Mouse (Mus musculus): ENCODE data around the gene Slc38a1. TPM values are rescaled to one million over a fixed set of nuclear protein-coding genes. Genes with fewer than 3 reads are reported as not detected.

Slc38a1 gene
- total RNA-seq, 2 experiments from 2014 or later = 31.9 to 40.4 TPM

DNA sequence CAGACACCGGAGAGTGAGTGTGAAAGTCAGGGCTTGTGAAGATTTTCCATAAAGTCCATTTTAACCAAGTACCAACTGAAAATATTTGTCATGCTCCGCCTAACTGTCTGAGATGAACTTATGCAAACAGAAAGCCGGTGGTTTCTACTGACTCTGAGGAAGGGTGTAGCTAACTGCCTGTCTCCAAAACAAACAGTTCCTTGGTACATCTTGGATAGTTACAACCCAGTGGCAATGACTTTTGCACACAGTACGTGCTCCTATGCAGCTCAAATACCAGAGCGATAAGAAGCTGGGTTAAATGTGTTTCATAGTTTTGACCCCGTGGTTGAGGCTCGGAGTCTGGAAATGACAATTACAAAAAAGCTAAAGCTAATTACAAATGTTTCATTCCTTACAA is 34.0 kb downstream of the Slc38a1 start:
- no peak for DNase-seq

GRCm38 (mm10) chr15:96607422-96607821 is 35.3 kb downstream of the Slc38a1 start:
- DNase-seq = no peak

- DNase-seq = peak; percentile 48
These were observed 38.4 kb downstream of the Slc38a1 start for GRCm38 (mm10) chr15:96604282-96604681.

GRCm38 (mm10) chr15:96602043-96602442 is 40.7 kb downstream of the Slc38a1 start:
- DNase-seq = no peak

GRCm38 (mm10) chr15:96599852-96600781 is 42.6 kb downstream of the Slc38a1 start:
- no peak for DNase-seq

- no peak for DNase-seq
These were observed 43.7 kb downstream of the Slc38a1 start for GRCm38 (mm10) chr15:96598888-96599578.

- DNase-seq = no peak
These were observed 45.6 kb downstream of the Slc38a1 start for GRCm38 (mm10) chr15:96597116-96597515.

DNA sequence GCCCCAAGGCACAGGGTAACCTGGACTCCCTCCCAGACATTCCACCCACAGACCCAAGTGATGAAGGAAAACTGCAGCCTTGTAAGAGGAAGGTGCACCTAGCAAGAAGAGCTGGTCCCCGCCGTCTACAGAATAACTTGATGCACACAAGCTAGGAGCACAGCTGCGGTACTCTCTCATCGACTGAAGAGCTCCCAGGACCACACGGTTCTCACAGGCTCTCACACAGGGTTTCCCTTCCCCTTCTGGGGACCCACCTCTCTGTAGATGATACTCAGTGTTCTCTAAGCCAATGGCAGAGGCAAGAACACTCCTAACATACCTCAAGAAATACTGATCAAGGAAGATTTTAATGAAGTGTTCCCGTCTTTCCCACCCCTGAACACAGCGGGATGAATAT is 48.4 kb downstream of the Slc38a1 start:
- no peak for DNase-seq

GRCm38 (mm10) chr15:96593866-96594265 is 48.8 kb downstream of the Slc38a1 start:
- DNase-seq = no peak

GRCm38 (mm10) chr15:96593457-96593856 is 49.3 kb downstream of the Slc38a1 start:
- no peak for DNase-seq

GRCm38 (mm10) chr15:96592976-96593375 is 49.7 kb downstream of the Slc38a1 start:
- no peak for DNase-seq

- DNase-seq = no peak
These were observed 50.8 kb downstream of the Slc38a1 start for GRCm38 (mm10) chr15:96591876-96592417.

DNA sequence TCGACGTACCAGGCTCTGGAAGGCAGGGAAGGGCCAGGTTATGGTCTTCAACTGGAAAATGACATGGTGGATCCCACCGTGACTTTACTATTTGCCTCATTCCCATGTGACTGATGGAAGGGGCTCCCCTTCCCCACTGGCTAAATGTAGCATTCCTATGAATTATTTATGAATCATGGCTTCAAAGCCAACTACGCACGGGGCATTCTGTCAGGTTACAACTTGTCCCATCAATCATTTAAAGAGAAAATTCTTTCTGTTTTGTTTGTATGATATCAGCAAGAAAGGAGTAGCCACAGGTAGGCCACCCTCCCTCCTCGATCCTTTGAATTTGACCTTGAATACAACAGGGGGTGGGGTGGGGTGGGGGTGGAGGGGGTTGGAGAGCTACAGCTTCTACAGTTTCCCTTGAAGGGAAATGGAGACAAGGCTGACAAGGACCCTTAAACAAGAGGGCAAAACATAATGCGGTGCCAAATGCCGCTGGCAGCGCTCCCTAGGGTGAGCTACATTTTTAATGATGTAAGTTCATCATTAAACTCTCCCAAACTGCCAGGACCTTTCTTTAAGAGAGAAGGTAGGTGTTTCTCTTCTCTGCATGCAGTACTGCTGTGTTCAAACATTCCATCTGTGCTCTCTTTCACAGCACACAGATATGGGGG is 53.6 kb downstream of the Slc38a1 start:
- DNase-seq = no peak

DNA sequence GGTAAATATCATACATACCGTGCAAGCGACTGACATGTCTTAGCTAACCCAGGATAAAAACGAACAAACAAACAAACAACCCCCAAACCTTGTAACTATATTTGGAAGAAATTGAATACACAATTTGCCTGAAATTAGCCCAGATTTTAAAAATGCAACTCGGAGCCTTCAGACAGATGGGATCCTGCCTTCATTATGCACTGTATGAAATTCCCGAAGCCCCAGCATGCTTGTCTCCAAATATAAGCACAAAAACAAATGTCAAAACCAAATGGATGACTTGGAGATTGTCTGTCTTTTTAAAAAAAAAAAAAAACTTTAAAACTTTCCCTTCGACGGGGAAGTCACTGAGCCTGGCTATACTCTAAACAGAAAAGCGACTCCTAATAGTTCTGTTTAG is 54.7 kb downstream of the Slc38a1 start:
- DNase-seq = no peak

- DNase-seq = no peak
These were observed 59.2 kb downstream of the Slc38a1 start for GRCm38 (mm10) chr15:96583371-96584008.

DNA sequence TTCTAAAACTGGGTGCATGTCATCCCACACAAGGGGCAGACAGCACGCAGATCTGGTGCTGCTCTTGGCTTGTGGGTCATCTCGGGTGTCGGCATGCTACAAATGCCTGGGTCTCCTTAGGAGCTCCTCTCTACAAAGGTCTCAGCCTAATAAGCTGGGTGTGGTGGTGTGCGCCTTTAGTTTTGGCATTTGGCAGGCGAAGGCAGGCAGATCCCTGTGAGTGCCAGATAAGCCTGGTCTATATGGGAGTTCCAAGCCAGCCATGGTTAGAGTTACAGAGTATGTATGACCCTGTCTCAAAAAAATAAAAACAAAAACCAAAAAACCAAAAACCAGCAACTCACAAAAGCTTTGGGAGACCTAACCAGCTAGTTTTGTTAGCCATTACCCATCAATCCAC is 65.7 kb downstream of the Slc38a1 start:
- DNase-seq = no peak

DNA sequence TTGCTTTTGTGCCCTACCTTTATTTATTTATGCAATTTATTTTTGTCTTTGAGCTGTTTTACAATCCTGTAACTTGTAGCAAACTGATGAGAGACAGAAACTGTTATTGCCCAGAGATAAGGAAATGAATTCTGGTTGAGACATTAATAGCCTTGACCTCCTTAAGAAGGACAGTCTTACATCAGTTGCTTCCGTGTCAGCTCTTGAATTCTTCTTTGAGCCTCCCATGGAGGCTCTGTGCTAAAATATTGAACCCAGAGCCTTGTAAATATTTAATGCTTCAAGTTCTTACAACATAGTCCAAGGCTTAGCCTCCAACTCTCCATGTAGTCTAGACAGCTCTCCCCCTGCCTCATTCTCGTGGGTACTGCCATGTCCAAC is 73.7 kb downstream of the Slc38a1 start:
- DNase-seq = no peak

DNA sequence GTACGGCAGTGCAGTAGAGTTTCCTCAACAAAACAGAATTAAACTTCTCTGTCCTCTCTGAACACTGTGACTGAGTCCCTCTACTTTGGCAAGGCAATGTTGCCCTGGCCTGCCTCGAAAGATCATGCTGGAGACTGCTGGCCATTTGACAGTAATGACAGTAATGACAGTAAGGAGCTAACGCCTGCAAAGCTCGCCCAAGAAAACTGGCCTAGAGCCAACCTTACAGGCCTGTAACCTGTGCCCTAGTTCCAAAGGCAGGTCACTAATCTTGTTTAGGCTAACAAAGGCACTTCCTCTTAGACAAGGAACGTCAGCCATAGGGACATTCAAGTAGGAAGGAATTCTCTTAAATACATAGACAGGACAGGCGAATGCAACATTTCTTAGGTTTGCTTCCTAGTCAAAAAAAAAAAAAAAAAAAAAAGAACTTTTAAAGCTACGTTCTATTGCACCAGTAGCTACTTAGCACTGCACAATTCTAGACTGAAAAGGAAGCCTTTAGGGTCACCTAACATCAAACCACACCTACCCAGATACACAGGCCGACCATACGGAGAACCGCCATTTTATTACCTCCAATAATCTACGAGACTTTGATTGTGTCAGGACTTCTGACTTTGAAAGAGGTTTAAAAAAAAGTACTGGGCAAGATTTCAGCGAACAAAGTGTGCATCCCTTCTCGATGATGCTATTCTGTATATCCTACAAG is 74.3 kb downstream of the Slc38a1 start:
- DNase-seq = peak; percentile 62

- peak; percentile 65 for DNase-seq
These were observed 75.9 kb downstream of the Slc38a1 start for GRCm38 (mm10) chr15:96566850-96567271.

DNA sequence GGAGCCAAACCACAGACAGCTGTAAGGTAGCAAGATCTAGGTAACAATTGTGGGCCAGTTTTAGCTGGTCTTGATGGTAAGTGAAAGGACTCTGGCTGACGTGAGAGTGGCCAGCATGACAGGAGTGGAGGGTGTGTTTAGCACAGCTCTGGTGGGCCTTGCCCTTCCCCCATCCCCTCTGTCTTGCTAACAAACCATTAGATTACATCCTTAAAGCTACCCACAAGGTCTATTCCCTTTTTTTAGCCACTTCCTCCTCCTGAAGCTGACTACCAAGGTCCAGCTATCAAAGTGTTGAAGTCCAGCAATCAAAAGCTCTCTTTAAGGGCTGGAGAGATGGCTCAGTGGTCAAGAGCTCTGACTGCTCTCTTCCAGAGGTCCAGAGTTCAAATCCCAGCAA is 78.9 kb downstream of the Slc38a1 start:
- no peak for DNase-seq

DNA sequence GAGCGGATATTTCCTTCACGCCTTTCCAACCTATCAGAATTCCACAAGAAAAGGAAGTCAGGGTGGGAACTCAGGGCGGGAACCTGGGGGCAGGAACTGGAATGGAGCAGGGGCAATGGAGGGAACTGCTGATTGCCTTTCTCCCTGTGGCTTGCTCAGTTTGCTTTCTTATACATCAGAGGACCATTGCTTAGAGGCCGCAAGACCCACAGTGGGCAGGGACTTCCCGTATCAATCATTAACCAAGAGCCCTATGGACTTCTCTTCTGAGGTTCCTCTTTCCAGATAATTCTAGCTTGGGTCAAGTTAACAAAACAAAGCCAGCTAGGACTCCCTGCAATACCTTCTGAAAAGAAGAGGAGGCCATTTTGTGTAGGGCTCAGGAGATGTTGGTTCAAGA is 80.2 kb downstream of the Slc38a1 start:
- DNase-seq = no peak

All from adrenal gland, postnatal 10 days (tissue).